Mouse (Mus musculus) heart, embryonic 16.5 days (tissue): ENCODE results near the gene Dynlt1f. TPM values are rescaled to one million over a fixed set of nuclear protein-coding genes. Genes with fewer than 3 reads are reported as not detected.
A peak's percentile ranks its signal among the peaks of the same experiment; 100 is the strongest.
"Not testable (repeated sequence)": the region's sequence is repeated elsewhere in the genome, so short reads cannot be mapped to it uniquely, and the experiment has no call there.

Source experiments
- ATAC-seq: fragments of 200-750 bp; cut with Nextera tagmentation; replicated peaks from 2 replicates; pipeline ENCODE4 v1.8.0; 2017; ENCODE audit warnings: moderate number of reproducible peaks; ENCODE audit not compliant: insufficient read depth, low FRiP score; ENCODE audit errors: extremely low read depth
- H3K27ac ChIP-seq: fragments of 300-500 bp; sonication (generic); 2 replicates; pipeline ENCODE4 v1.5.1; 2014; ENCODE audit warnings: mild to moderate bottlenecking, low read length, control low read depth, moderate library complexity
- H3K27me3 ChIP-seq: fragments of 300-500 bp; sonication (generic); 2 replicates; pipeline ENCODE4 v1.6.1; 2014; ENCODE audit warnings: low read length, mixed read lengths; ENCODE audit not compliant: control insufficient read depth, insufficient read depth
- H3K36me3 ChIP-seq: fragments of 300-500 bp; sonication (generic); 2 replicates; pipeline ENCODE4 v1.6.1; 2014; ENCODE audit not compliant: control insufficient read depth, insufficient read depth
- H3K4me1 ChIP-seq: fragments of 300-500 bp; sonication (generic); 2 replicates; pipeline ENCODE4 v1.6.1; 2014; ENCODE audit warnings: low read length, mixed read lengths; ENCODE audit not compliant: control insufficient read depth, insufficient read depth
- H3K4me2 ChIP-seq: fragments of 300-500 bp; sonication (generic); 2 replicates; pipeline ENCODE4 v1.6.1; 2014; ENCODE audit warnings: low read depth, mild to moderate bottlenecking, control low read depth, low read length
- H3K4me3 ChIP-seq: fragments of 300-500 bp; sonication (generic); 2 replicates; pipeline ENCODE4 v1.5.1; 2014; ENCODE audit warnings: mild to moderate bottlenecking, control low read depth, low read length
- H3K9ac ChIP-seq: fragments of 300-500 bp; sonication (generic); 2 replicates; pipeline ENCODE4 v1.6.1; 2014; ENCODE audit warnings: low read length, control low read depth
- H3K9me3 ChIP-seq: fragments of 300-500 bp; sonication (generic); replicated peaks from 2 replicates; pipeline ENCODE4 v1.6.1; 2016; ENCODE audit warnings: low read length; ENCODE audit not compliant: control insufficient read depth
- WGBS: fragments of 180-500 bp; shearing (Covaris S2); extraction: QIAGEN DNeasy Blood & Tissue Kit; methylation state at CpG from one replicate; pipeline ENCODE4 v1.1.7; 2014; 5-methylcytosine and 5-hydroxymethylcytosine counted together
- polyA plus RNA-seq: library from polyadenylated mRNA; unstranded; fragments of >200 nt; fragmentation: Nextera tagmentation; extraction: Ambion mirVana; gene quantifications from 2 replicates; pipeline ENCODE4 v1.2.1, GENCODE M21; 2015

Gene Dynlt1f
- polyA plus RNA-seq, 1 experiment from 2014 or later: 181 TPM

DNA sequence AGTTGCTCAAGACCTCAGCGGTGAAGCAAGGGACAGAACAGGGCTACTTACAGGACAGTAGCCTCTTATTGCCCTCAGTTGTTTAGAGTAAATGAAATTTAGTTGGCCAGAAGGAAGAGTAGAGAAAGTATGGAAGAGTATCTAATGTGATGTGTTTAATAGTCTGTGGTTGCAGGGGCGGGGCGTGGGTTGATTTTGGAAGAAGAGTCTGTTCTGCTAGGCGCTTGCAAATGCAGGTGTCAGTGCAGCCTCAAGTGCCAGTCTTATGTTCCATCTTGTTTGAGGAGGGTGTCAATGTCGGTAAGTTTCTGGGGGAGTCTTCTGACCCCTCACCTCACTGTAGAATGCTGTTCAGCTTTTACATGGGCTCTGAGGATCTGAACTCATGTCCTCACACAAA, 9.7 kb upstream of the Dynlt1f start:
- WGBS: 91% methylated on average over 4 of the region's 5 CpGs
- H3K27me3 ChIP-seq: not testable (repeated sequence)

DNA sequence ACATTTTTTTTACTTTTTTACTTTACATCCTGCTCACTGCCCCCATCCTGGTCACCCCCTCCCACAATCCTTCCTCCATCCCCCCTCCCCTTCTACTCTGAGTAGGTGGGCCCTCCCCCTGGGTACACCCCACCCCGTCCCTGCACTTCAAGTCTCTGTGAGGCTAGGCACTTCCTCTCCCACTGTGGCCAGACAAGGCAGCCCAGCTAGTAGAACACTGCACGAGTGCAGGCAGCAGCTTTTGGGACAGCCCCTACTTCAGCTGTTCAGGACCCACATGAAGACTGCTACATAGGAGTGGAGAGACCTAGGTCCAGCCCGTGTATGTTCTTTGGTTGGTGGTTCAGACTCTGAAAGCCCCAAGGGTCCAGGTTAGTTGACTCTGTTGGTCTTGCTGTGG, 7.1 kb upstream of the Dynlt1f start:
- WGBS: 62% methylated on average over 3 of the region's 3 CpGs
- not testable (repeated sequence) for ATAC-seq, H3K9ac ChIP-seq

More for the DNA sequence above, 9.7 kb upstream of the Dynlt1f start:
- not testable (repeated sequence) for H3K4me3 ChIP-seq, H3K4me2 ChIP-seq, H3K9me3 ChIP-seq, H3K27ac ChIP-seq, H3K4me1 ChIP-seq, H3K9ac ChIP-seq, H3K36me3 ChIP-seq, ATAC-seq

DNA sequence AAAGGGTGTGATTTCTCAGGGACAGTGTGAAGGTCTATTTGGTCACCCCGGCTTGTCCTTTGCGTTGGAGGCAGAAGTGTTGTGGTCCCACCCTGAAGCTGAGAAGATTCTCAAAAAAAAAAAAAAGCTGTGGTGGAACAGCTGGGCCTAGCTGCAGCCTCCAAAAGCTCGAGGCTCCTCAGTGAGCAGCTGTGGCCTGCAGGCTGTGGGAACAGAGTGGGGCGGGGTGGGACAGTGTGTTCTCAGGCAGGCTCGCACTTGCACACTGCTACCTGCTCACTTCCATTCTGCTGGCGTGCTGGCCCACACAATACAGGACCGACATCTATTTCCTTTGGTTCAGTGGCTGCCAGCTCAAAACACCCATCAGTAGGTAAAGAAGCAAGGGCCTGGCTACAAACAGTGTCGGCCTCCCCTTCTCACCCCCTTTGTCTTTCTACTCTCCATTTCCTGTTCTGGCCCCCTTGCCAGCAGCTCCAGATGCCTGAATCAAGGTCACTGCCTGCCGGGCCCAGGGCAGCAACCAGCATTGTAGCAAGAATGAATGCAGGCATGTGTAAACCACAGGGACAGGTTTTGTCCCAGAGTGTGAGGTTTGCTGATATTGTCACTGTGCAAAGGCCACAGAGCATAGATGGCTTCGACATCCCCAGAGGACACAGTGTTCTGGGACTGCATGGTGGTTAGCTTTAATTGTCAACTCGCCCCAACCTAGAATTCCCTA, 5.6 kb upstream of the Dynlt1f start:
- peak; percentile 50; the same call in 1 of the 2 replicates for ATAC-seq
- not testable (repeated sequence) for H3K9me3 ChIP-seq, H3K36me3 ChIP-seq, H3K9ac ChIP-seq, H3K27ac ChIP-seq, H3K4me1 ChIP-seq, H3K4me2 ChIP-seq, H3K27me3 ChIP-seq, H3K4me3 ChIP-seq
- 27% methylated on average over 7 of the region's 11 CpGs for WGBS

More for the DNA sequence above, 7.1 kb upstream of the Dynlt1f start:
- not testable (repeated sequence) for H3K9me3 ChIP-seq, H3K36me3 ChIP-seq, H3K4me3 ChIP-seq, H3K27me3 ChIP-seq, H3K4me1 ChIP-seq, H3K27ac ChIP-seq, H3K4me2 ChIP-seq

DNA sequence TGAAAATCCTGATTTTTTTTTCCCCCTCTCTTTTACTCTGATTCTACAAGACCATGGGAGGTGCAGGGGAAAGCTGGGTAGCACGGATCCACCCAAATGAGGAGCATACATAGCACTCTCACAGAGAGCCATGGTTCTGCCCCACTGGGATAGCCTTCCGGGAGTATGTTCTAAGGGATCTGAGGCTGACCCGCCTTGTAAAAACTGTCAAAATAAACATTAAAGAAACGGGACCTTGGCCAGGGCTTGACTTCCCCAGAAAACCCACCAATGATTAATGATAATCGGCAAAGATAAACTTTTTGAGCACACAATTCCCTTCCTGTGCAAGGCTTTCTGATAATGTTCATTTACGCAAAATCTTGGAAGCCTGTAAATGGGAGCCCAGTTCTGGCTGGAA, 4.9 kb upstream of the Dynlt1f start:
- not testable (repeated sequence) for H3K9me3 ChIP-seq, H3K27ac ChIP-seq, H3K4me2 ChIP-seq, H3K9ac ChIP-seq, H3K4me3 ChIP-seq, H3K27me3 ChIP-seq, ATAC-seq, H3K36me3 ChIP-seq, H3K4me1 ChIP-seq
- 49% methylated on average over 6 of the region's 6 CpGs for WGBS

DNA sequence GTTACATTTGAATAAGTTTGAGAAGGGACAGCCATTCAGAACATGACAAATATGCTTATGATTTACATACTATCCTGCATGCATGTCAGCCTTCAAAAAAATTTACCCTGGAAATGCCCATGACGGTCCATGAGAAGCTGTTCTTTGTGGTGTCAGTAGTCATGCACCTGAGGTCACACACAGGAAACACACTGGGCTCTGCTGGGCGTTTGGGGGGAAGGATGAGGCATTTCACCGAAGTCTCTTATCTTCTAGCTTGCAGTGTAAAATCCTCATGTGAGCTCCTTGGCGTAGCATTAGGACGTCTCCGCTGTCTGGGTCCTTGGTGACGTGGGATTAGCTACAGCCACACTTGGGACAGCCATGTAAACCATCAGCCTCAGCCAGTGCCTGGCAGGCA, 3.1 kb upstream of the Dynlt1f start, which contains the start of gene Sytl3:
Sytl3 (plus strand) TSS at position 293 of the 400 bp plus-strand sequence.
- not testable (repeated sequence) for H3K27ac ChIP-seq, H3K4me2 ChIP-seq, H3K4me3 ChIP-seq, ATAC-seq, H3K4me1 ChIP-seq, H3K9me3 ChIP-seq, H3K27me3 ChIP-seq, H3K36me3 ChIP-seq, H3K9ac ChIP-seq
- WGBS: 43% methylated on average over 3 of the region's 7 CpGs

DNA sequence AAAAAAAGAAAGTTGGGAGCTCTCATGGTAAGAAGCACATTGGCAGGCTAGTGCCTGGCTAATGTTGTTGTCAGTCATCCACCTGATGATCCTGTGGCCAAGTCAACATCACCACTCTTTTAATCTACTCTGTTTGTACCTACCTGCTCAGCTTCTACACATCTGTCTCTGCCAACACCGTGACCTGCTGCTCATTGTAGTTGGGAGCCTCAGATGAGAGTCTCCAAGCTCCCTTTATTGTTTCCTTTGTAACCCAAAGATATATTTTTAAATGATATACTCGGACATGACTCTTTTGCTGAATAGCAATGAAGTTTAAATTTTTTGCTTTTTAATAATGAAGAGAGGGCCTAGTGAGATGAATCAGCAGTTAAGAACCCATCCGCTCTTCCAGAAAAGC, 771 bp upstream of the Dynlt1f start:
- H3K27ac ChIP-seq, H3K4me1 ChIP-seq, H3K4me2 ChIP-seq, H3K9ac ChIP-seq, H3K36me3 ChIP-seq, H3K27me3 ChIP-seq, H3K4me3 ChIP-seq, H3K9me3 ChIP-seq, ATAC-seq: not testable (repeated sequence)
- WGBS: 100% methylated on average over 1 of the region's 3 CpGs

DNA sequence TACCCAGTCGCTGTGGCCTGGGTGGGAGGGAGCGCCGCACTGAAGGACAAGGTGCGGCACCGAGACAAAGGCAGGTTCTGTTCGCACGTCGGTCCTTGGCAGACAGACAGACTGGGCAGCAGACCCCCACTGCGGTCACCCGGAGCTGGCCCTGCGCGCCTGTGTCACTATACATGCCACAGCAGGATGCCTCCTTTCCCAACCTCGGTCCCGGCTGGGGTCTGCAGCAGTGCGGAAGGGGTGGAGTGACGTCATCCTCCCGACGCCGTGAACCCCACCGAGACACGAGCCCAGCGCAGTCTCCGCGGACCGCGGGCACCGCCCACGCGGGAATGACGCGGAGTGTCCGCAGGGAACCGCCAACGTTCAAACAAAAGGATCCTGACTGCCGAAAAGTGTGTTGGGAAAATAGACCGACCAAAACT, 601 bp downstream of the Dynlt1f start:
- not testable (repeated sequence) for H3K4me1 ChIP-seq, H3K27me3 ChIP-seq, H3K36me3 ChIP-seq, H3K9me3 ChIP-seq
- ATAC-seq: peak; percentile 76
- Histone ChIP-seq H3K27ac (peak overlapping the region; percentile 74), H3K9ac (peak overlapping the region; percentile 76), H3K4me2 (peak overlapping the region; percentile 62), H3K4me3 (peak overlapping the region; percentile 67)
- under 1% methylated on average over 35 of the region's 36 CpGs for WGBS

DNA sequence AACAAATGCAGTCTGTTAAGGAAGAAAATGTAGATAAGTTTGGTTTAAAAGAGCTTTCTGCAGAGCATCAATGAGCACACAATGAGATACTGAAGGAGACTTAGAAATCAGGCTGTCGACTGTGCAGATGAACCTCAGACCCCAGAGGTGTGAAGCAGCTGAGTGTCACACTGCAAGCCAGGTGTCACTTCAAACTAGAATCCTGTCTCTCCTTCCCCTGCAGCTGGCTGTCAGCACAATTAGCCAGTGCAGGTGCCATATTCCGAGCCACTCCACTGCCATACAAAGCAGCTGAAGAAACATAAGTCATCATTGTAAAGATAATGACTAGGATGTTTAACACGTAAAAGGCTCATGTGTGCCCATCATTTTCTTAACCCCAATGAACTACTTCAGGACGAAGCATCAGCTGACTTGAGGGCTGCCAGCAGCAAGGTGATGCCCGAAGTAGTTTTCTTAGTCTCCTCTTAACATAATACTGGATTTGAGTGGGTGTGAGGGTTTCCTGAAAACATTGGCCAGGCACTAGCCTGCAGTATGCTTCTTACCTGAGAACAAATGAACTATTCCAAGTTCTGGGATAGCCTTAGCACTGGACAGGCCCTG, 2.3 kb downstream of the Dynlt1f start:
- not testable (repeated sequence) for ATAC-seq, H3K9ac ChIP-seq, H3K4me2 ChIP-seq, H3K9me3 ChIP-seq, H3K27me3 ChIP-seq, H3K4me3 ChIP-seq, H3K36me3 ChIP-seq, H3K27ac ChIP-seq, H3K4me1 ChIP-seq
- 73% methylated on average over 4 of the region's 5 CpGs for WGBS

DNA sequence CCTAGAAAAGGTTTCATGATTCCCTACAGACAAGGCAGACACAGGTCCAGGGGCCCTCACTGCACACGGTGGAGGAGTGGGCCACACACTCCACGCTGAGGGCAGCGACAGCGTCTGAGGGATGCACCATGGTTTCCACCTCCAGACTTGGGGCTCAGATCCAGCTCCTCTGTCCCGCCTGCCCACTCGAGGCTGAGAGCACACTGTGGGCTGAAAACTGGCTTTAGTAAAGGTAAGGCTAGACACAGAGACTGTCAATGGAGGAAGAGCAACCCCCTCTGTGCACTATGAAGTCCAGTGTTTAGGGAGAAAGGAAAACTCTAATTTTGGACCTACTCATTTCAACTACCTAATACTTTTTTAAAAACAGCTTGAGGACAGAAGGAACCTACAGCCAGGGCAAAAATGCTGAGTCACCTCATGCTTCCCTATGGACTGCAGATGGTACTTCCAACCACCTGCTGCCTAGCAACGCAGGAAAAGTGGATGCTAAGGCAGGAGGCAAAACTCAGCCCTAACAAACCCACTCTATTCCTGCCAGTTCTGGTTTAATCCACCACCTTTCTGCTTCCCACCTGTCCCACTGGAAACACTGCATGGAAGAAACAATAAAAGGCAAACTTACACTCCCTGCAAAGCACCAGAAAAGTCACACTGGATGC, 4.7 kb downstream of the Dynlt1f start:
- not testable (repeated sequence) for H3K27me3 ChIP-seq, H3K36me3 ChIP-seq, H3K9ac ChIP-seq, H3K9me3 ChIP-seq, H3K4me2 ChIP-seq, H3K4me3 ChIP-seq, H3K4me1 ChIP-seq, ATAC-seq, H3K27ac ChIP-seq
- 90% methylated on average over 6 of the region's 7 CpGs for WGBS
